Mouse (Mus musculus): Measurements from ENCODE around the gene Xylt1. TPM values are rescaled to one million over a fixed set of nuclear protein-coding genes. Genes with fewer than 3 reads are reported as not detected.

Xylt1 gene
- 2.6 and 3.8 TPM in 2 replicates for polyA plus RNA-seq (2014; fragmentation: Nextera tagmentation; extraction: Ambion mirVana)

DNA sequence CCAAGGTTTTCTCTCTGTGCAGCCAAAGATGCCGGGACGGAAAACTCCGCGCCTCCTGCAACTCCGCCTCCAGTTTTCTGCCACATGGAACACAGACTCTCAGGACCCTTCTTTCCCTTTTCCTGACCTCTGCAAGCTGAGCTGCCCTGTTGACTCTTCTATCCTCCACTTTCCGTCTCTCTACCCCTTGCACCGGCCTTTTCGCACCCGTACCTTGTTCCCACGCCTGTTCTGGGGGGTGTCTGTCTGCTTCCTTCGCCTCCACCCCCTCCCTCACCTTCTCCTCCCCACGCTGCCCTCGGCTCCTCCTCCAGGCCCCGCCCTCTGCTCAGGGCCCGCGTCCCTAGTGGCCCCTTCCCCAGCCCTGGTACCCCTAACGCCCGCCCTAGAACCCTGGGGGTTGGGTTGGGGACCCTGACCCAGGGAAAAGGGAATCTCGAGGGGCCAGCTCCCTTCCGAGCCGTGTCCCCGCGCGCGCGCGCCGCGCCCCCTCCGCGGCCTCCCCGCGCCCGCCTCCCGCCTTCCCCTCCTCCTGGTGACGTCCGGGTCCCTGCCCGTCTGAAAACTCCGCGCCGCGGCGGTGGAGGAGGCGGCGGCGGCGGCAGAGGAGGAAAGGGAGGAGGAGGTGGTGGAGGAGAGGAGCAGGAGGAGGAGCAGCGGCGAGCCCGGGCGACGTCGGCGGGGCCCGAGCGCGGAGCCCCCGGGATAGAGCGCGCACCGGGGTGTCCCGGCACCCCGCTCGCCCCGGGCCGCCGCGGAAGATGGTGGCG is at the start of gene Xylt1:
Gene Xylt1, plus strand, starts transcription at position 562 of the 770 bp plus-strand sequence.
- ATAC-seq (ENCODE audit: low read depth), result peak; percentile 88
- WGBS, result under 1% methylated on average over 39 of the region's 69 CpGs
- peak within 1 kb of the TSS; percentile 80 for H3K9ac ChIP-seq (replicated peaks; ENCODE audit: low read depth, low read length)

GRCm38 (mm10) chr7:117333936-117334335 is 46.8 kb upstream of the Xylt1 start:
- Histone ChIP-seq H3K9me3 (ENCODE audit: control insufficient read depth, low read length) (no peaks in the 10 kb centered on the region), H3K27ac (ENCODE audit: low read depth, low read length) (no peak overlapping the region), H3K4me2 (ENCODE audit: low read depth, low read length) (no peak overlapping the region), H3K4me3 (ENCODE audit: low read depth, low read length) (no peak overlapping the region), H3K4me1 (ENCODE audit: control insufficient read depth, insufficient read depth, low read length) (no peaks in the 10 kb centered on the region), H3K36me3 (ENCODE audit: control insufficient read depth, insufficient read depth, low read length) (no peaks in the 10 kb centered on the region), H3K27me3 (ENCODE audit: control insufficient read depth, insufficient read depth, low read length) (no peaks in the 10 kb centered on the region), H3K9ac (replicated peaks; ENCODE audit: low read depth, low read length) (no peak overlapping the region)
- WGBS, result 83% methylated on average over 5 of the region's 5 CpGs
- ATAC-seq (ENCODE audit: low read depth), result no peak

More for the DNA sequence above, at the start of gene Xylt1:
- Histone ChIP-seq H3K4me1 (ENCODE audit: control insufficient read depth, insufficient read depth, low read length) (peaks cover 7% of the 10 kb centered on the region), H3K9me3 (ENCODE audit: control insufficient read depth, low read length) (no peaks in the 10 kb centered on the region), H3K27me3 (ENCODE audit: control insufficient read depth, insufficient read depth, low read length) (peaks cover 2% of the 10 kb centered on the region), H3K4me3 (ENCODE audit: low read depth, low read length) (peak within 1 kb of the TSS; percentile 78), H3K4me2 (ENCODE audit: low read depth, low read length) (peak within 1 kb of the TSS; percentile 95), H3K36me3 (ENCODE audit: control insufficient read depth, insufficient read depth, low read length) (no peaks in the 10 kb centered on the region), H3K27ac (ENCODE audit: low read depth, low read length) (peak within 1 kb of the TSS; percentile 73)

DNA sequence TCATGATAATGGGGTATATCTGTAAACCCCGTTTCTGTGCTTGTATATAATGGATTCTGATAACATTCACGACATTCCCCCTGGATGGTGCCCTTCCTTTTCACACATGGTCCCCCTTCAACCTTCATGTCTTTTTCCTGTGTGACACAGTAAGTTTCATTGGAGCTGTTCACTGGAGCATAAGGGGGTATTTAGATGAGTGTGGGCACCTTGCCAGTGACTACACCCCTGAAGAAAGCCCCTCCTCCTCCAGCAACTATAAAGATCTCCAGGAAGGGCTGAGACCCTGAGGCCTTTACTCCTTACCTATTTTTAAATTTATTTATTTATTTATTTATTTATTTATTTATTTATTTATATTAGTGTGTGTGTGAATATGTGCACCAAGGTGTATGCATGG is 24.5 kb upstream of the Xylt1 start:
- no peaks in the 10 kb centered on the region for H3K9me3 ChIP-seq (ENCODE audit: control insufficient read depth, low read length)
- no peak overlapping the region for H3K27ac ChIP-seq (ENCODE audit: low read depth, low read length)
- H3K27me3 ChIP-seq (ENCODE audit: control insufficient read depth, insufficient read depth, low read length), result no peaks in the 10 kb centered on the region
- no peaks in the 10 kb centered on the region for H3K36me3 ChIP-seq (ENCODE audit: control insufficient read depth, insufficient read depth, low read length)
- no peak overlapping the region for H3K9ac ChIP-seq (replicated peaks; ENCODE audit: low read depth, low read length)
- no peak overlapping the region for H3K4me2 ChIP-seq (ENCODE audit: low read depth, low read length)
- ATAC-seq (ENCODE audit: low read depth), result no peak
- WGBS, result 51% methylated on average over 2 of the region's 2 CpGs
- no peaks in the 10 kb centered on the region for H3K4me1 ChIP-seq (ENCODE audit: control insufficient read depth, insufficient read depth, low read length)
- H3K4me3 ChIP-seq (ENCODE audit: low read depth, low read length), result no peak overlapping the region

DNA sequence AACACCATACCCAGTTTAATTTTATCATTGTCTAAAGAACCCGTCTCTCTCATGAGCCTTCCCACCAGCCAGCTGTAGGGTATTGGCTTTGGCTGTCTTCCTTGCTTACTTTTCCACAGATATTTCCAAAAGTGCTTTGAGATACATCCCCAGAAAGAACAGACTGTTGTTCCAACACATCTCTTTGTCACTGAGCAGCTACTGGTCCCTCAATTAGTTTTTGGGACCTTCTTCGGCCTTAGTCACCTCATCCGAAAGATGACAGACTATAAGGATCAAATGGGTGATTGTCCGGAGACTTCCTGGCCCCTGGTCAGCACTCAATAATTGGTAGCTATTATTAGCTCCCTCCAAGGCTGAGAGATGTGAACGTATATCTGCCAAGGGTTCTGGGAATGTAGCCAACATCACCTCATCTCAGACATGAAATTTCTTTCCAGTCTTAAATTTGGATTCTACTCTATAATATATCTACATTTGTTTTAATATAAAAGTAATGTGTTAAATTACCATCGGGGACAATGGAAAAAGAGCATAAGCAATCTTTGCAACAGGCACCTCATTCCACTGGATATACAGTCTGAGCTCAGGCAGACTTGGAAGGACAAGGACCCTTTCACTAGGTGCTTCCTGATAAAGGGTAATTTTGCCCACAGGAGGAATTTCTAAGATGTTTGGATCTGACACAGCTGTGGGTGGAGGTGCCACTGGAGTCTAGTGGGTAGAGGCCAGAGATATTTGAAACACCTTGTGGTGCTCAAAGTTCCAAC is 23.2 kb upstream of the Xylt1 start:
- Histone ChIP-seq H3K4me1 (ENCODE audit: control insufficient read depth, insufficient read depth, low read length) (no peaks in the 10 kb centered on the region), H3K36me3 (ENCODE audit: control insufficient read depth, insufficient read depth, low read length) (no peaks in the 10 kb centered on the region), H3K27me3 (ENCODE audit: control insufficient read depth, insufficient read depth, low read length) (no peaks in the 10 kb centered on the region), H3K27ac (ENCODE audit: low read depth, low read length) (no peak overlapping the region), H3K4me3 (ENCODE audit: low read depth, low read length) (no peak overlapping the region), H3K9ac (replicated peaks; ENCODE audit: low read depth, low read length) (no peak overlapping the region), H3K9me3 (ENCODE audit: control insufficient read depth, low read length) (no peaks in the 10 kb centered on the region), H3K4me2 (ENCODE audit: low read depth, low read length) (no peak overlapping the region)
- ATAC-seq (ENCODE audit: low read depth), result no peak
- WGBS, result 81% methylated on average over 6 of the region's 6 CpGs

GRCm38 (mm10) chr7:117361281-117361680 is 19.5 kb upstream of the Xylt1 start:
- Histone ChIP-seq H3K27me3 (ENCODE audit: control insufficient read depth, insufficient read depth, low read length) (no peaks in the 10 kb centered on the region), H3K4me1 (ENCODE audit: control insufficient read depth, insufficient read depth, low read length) (no peaks in the 10 kb centered on the region), H3K4me3 (ENCODE audit: low read depth, low read length) (no peak overlapping the region), H3K36me3 (ENCODE audit: control insufficient read depth, insufficient read depth, low read length) (no peaks in the 10 kb centered on the region), H3K9me3 (ENCODE audit: control insufficient read depth, low read length) (no peaks in the 10 kb centered on the region), H3K9ac (replicated peaks; ENCODE audit: low read depth, low read length) (no peak overlapping the region), H3K4me2 (ENCODE audit: low read depth, low read length) (no peak overlapping the region), H3K27ac (ENCODE audit: low read depth, low read length) (no peak overlapping the region)
- WGBS, result 90% methylated on average over 2 of the region's 2 CpGs
- ATAC-seq (ENCODE audit: low read depth), result no peak

DNA sequence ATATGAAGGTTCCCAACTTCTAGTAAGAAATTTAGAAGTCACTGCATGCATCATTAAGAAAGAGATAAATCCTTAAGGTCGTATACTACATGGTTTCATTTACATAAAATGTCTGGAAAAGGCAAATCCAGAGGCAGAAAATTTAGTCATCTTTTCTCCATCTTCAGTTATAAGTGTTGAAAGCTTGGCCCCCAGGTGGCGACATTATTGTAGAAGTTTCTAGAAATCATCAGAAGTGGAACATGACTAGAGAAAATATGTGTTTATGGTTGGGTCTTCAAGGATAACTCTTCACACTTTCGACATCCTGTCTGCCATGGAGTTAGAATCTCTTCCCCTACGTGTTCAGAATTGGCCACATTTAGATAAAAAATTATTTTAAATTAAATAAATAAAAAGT is 18.3 kb upstream of the Xylt1 start:
- Histone ChIP-seq H3K4me3 (ENCODE audit: low read depth, low read length) (no peak overlapping the region), H3K27ac (ENCODE audit: low read depth, low read length) (no peak overlapping the region), H3K27me3 (ENCODE audit: control insufficient read depth, insufficient read depth, low read length) (no peaks in the 10 kb centered on the region), H3K36me3 (ENCODE audit: control insufficient read depth, insufficient read depth, low read length) (no peaks in the 10 kb centered on the region), H3K4me2 (ENCODE audit: low read depth, low read length) (no peak overlapping the region), H3K9me3 (ENCODE audit: control insufficient read depth, low read length) (no peaks in the 10 kb centered on the region), H3K4me1 (ENCODE audit: control insufficient read depth, insufficient read depth, low read length) (no peaks in the 10 kb centered on the region), H3K9ac (replicated peaks; ENCODE audit: low read depth, low read length) (no peak overlapping the region)
- WGBS, result 91% methylated on average over 4 of the region's 4 CpGs
- ATAC-seq (ENCODE audit: low read depth), result no peak

DNA sequence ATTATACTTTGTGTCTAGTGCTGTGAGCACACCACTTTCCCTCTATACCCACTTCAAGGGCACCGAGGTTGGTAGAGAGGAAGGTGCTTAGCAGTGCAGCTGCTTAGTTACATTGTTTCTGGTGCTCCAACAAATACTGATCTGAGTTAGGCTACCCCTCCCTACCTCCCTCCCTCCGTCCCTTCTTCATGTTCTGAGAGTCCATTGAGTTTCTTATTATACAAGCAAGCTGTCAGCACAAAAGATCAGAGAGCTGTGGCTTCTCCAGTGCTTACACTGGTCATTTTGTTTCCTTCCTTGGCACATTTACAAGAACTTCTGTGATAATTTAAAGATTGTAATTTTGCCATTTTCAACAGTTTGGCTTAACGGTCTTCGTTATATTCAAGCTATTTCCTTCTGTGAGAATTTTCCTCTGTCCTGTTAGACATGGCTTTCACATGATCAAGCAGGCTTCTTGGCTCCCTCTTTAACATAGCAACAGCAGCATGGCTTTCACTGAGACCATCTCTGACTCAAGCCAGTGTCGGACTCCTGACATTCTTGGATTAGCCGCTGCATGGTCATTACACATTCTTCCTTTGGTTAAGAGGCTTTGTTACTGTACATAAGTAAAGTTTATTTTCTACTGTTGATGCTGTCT is 12.0 kb upstream of the Xylt1 start:
- 64% methylated on average over 6 of the region's 6 CpGs for WGBS
- ATAC-seq (ENCODE audit: low read depth), result no peak
- no peaks in the 10 kb centered on the region for H3K9me3 ChIP-seq (ENCODE audit: control insufficient read depth, low read length)

DNA sequence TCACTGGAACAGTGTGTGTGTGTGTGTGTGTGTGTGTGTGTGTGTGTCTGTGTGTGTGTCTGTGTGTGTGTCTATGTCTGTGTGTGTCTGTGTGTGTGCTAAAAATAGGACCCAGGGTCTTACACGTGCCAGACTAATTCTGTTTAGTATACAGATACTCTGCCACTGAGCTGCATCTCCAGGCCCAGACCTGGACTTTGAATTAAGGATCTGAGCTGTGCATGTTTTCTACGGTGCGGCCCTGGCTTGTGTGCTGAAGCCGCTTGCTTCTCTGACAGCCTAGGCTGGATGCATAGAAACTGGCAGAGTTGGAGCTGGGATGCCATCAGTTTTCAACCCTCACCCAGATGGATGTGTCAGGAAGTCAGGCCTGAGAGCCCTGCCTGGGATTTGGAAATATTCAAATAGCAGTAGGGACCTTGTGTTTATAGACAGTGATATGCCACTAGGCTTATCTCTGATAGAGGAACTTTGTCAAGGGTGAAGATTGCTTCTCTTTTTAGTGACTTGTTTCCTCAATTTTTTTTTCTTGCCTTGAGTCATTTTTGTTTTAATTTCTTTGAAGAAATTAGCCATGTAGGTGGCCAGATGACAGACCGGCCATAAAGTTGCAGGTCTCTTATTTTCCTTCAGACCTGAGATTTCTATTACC is 11.4 kb upstream of the Xylt1 start:
- 81% methylated on average over 5 of the region's 5 CpGs for WGBS
- Histone ChIP-seq H3K9me3 (ENCODE audit: control insufficient read depth, low read length) (no peaks in the 10 kb centered on the region), H3K27me3 (ENCODE audit: control insufficient read depth, insufficient read depth, low read length) (no peaks in the 10 kb centered on the region), H3K9ac (replicated peaks; ENCODE audit: low read depth, low read length) (no peak overlapping the region), H3K27ac (ENCODE audit: low read depth, low read length) (no peak overlapping the region), H3K4me1 (ENCODE audit: control insufficient read depth, insufficient read depth, low read length) (no peaks in the 10 kb centered on the region), H3K4me2 (ENCODE audit: low read depth, low read length) (no peak overlapping the region), H3K36me3 (ENCODE audit: control insufficient read depth, insufficient read depth, low read length) (no peaks in the 10 kb centered on the region), H3K4me3 (ENCODE audit: low read depth, low read length) (no peak overlapping the region)
- no peak for ATAC-seq (ENCODE audit: low read depth)

More for the DNA sequence above, 12.0 kb upstream of the Xylt1 start:
- Histone ChIP-seq H3K27ac (ENCODE audit: low read depth, low read length) (no peak overlapping the region), H3K36me3 (ENCODE audit: control insufficient read depth, insufficient read depth, low read length) (no peaks in the 10 kb centered on the region), H3K9ac (replicated peaks; ENCODE audit: low read depth, low read length) (no peak overlapping the region), H3K4me1 (ENCODE audit: control insufficient read depth, insufficient read depth, low read length) (no peaks in the 10 kb centered on the region), H3K27me3 (ENCODE audit: control insufficient read depth, insufficient read depth, low read length) (no peaks in the 10 kb centered on the region), H3K4me3 (ENCODE audit: low read depth, low read length) (no peak overlapping the region), H3K4me2 (ENCODE audit: low read depth, low read length) (no peak overlapping the region)

Measured in neural tube, embryonic 14.5 days (tissue).